Mouse (Mus musculus) CH12.LX (cell line): ENCODE results near the gene Ikzf1. TPM values are rescaled to one million over a fixed set of nuclear protein-coding genes. Genes with fewer than 3 reads are reported as not detected.

Source experiments
- DNase-seq: peaks from one replicate; pipeline ENCODE4 v3.0.0-alpha.2; 2013; ENCODE audit errors: extremely low read depth
- H3K27ac ChIP-seq: 2 replicates; pipeline ENCODE4 v1.5.1; 2012; ENCODE audit warnings: low read depth, mild to moderate bottlenecking, control low read depth, moderate library complexity; ENCODE audit not compliant: insufficient read depth
- H3K27me3 ChIP-seq: replicated peaks from 2 replicates; pipeline ENCODE3; 2012; ENCODE audit warnings: inconsistent platforms
- H3K36me3 ChIP-seq, 2 experiments: replicated peaks in 1 of 2; 2 replicates each; pipeline versions ENCODE3 to v1.6.1; 2012; ENCODE audit warnings: inconsistent platforms in 1 of 2, low read length in 1 of 2, mild to moderate bottlenecking in 1 of 2, mixed read lengths in 1 of 2, moderate library complexity in 1 of 2; ENCODE audit not compliant: control insufficient read depth in 1 of 2, insufficient read depth in 1 of 2
- H3K4me1 ChIP-seq, 2 experiments: 2 replicates each; pipeline ENCODE4 v1.6.1; 2012; ENCODE audit warnings: inconsistent platforms in 1 of 2, moderate library complexity in 1 of 2; ENCODE audit not compliant: insufficient read depth in 2 of 2, control insufficient read depth in 1 of 2
- H3K4me2 ChIP-seq: 2 replicates; pipeline ENCODE4 v1.6.1; 2012; ENCODE audit warnings: low read depth, mild to moderate bottlenecking, control low read depth; ENCODE audit not compliant: poor library complexity, insufficient read depth, severe bottlenecking
- H3K4me3 ChIP-seq, 3 experiments: fragments of 150-350 bp in 1 of 3; sonication (generic) in 1 of 3; replicated peaks in 1 of 3; 2 replicates each; pipeline versions ENCODE3 to v1.5.1; 2011 to 2012; ENCODE audit warnings: low read depth in 2 of 3, low read length in 2 of 3, mild to moderate bottlenecking in 2 of 3, moderate library complexity in 2 of 3, control low read depth in 1 of 3, improper control_type of control experiment in 1 of 3, inconsistent platforms in 1 of 3, mixed read lengths in 1 of 3; ENCODE audit not compliant: poor library complexity in 1 of 3
- H3K79me2 ChIP-seq: replicated peaks from 2 replicates; pipeline ENCODE4 v1.6.1; 2012; ENCODE audit warnings: mild to moderate bottlenecking, moderate library complexity; ENCODE audit not compliant: control insufficient read depth, poor library complexity, insufficient read depth, severe bottlenecking; ENCODE audit errors: extremely low read depth
- H3K9ac ChIP-seq: 2 replicates; pipeline ENCODE4 v1.6.1; 2012; ENCODE audit warnings: low read depth, mild to moderate bottlenecking, control low read depth, moderate library complexity; ENCODE audit not compliant: insufficient read depth
- H3K9me3 ChIP-seq: replicated peaks from 2 replicates; pipeline ENCODE3; 2012; ENCODE audit warnings: low read length, inconsistent platforms, mixed read lengths
- CHD1 ChIP-seq: IDR thresholded peaks from 2 replicates; pipeline ENCODE4 v1.6.1; 2012; ENCODE audit warnings: low read depth, low read length, improper control_type of control experiment, inconsistent platforms
- CHD2 ChIP-seq: IDR thresholded peaks from 2 replicates; pipeline ENCODE4 v1.6.1; 2011; ENCODE audit warnings: low read length, improper control_type of control experiment
- CTCF ChIP-seq, 2 experiments: IDR thresholded peaks in 1 of 2; conservative IDR thresholded peaks in 1 of 2; 2 replicates each; pipeline ENCODE4 v1.5.1; 2011 to 2012; ENCODE audit warnings: low read depth in 2 of 2, low read length in 2 of 2, improper control_type of control experiment in 1 of 2, inconsistent platforms in 1 of 2, mild to moderate bottlenecking in 1 of 2, moderate library complexity in 1 of 2
- E2F4 ChIP-seq: IDR thresholded peaks from 2 replicates; pipeline ENCODE4 v1.6.1; 2011; ENCODE audit warnings: low read depth, low read length, improper control_type of control experiment; ENCODE audit not compliant: insufficient replicate concordance
- HCFC1 ChIP-seq: IDR thresholded peaks from 2 replicates; pipeline ENCODE4 v1.6.1; 2012; ENCODE audit warnings: low read depth, mild to moderate bottlenecking, inconsistent platforms, low read length, improper control_type of control experiment
- IRF4 ChIP-seq: IDR thresholded peaks from 2 replicates; pipeline ENCODE4 v1.6.1; 2014; ENCODE audit warnings: low read depth, mild to moderate bottlenecking, inconsistent platforms, low read length, improper control_type of control experiment
- JUN ChIP-seq: IDR thresholded peaks from 2 replicates; pipeline ENCODE4 v1.6.1; 2011; ENCODE audit warnings: low read depth, mild to moderate bottlenecking, low read length, improper control_type of control experiment, moderate library complexity; ENCODE audit not compliant: insufficient read depth
- JUND ChIP-seq: conservative IDR thresholded peaks from 2 replicates; pipeline ENCODE4 v1.6.1; 2011; ENCODE audit warnings: low read depth, low read length, improper control_type of control experiment
- MAFK ChIP-seq: IDR thresholded peaks from 2 replicates; pipeline ENCODE4 v1.6.1; 2011; ENCODE audit warnings: low read length, improper control_type of control experiment; ENCODE audit not compliant: insufficient replicate concordance
- MAX ChIP-seq: IDR thresholded peaks from 2 replicates; pipeline ENCODE4 v1.6.1; 2011; ENCODE audit warnings: low read length, improper control_type of control experiment
- MXI1 ChIP-seq: IDR thresholded peaks from 2 replicates; pipeline ENCODE4 v1.6.1; 2011; ENCODE audit warnings: mild to moderate bottlenecking, low read depth, low read length, improper control_type of control experiment
- MYC ChIP-seq: IDR thresholded peaks from 2 replicates; pipeline ENCODE4 v1.6.1; 2011; ENCODE audit warnings: low read depth, mild to moderate bottlenecking, improper control_type of control experiment, low read length
- NELFE ChIP-seq: IDR thresholded peaks from 2 replicates; pipeline ENCODE4 v1.6.1; 2011; ENCODE audit warnings: low read depth, low read length, improper control_type of control experiment
- NRF1 ChIP-seq: IDR thresholded peaks from 2 replicates; pipeline ENCODE4 v1.6.1; 2014; ENCODE audit warnings: low read depth, mild to moderate bottlenecking, inconsistent platforms, low read length, improper control_type of control experiment, moderate library complexity
- RAD21 ChIP-seq: IDR thresholded peaks from 2 replicates; pipeline ENCODE4 v1.6.1; 2011; ENCODE audit warnings: low read depth, mild to moderate bottlenecking, low read length, improper control_type of control experiment, moderate library complexity
- RCOR1 ChIP-seq: conservative IDR thresholded peaks from 2 replicates; pipeline ENCODE4 v1.6.1; 2012; ENCODE audit warnings: low read depth, mild to moderate bottlenecking, inconsistent platforms, low read length, improper control_type of control experiment
- SMC3 ChIP-seq: IDR thresholded peaks from 2 replicates; pipeline ENCODE4 v1.6.1; 2011; ENCODE audit warnings: low read depth, low read length, improper control_type of control experiment
- TBP ChIP-seq: conservative IDR thresholded peaks from 2 replicates; pipeline ENCODE4 v1.6.1; 2011; ENCODE audit warnings: low read depth, low read length, improper control_type of control experiment
- UBTF ChIP-seq: IDR thresholded peaks from 2 replicates; pipeline ENCODE4 v1.6.1; 2012; ENCODE audit warnings: low read depth, mild to moderate bottlenecking, inconsistent platforms, low read length, improper control_type of control experiment, moderate library complexity
- USF1 ChIP-seq: IDR thresholded peaks from 2 replicates; pipeline ENCODE4 v1.6.1; 2014; ENCODE audit warnings: low read depth, mild to moderate bottlenecking, inconsistent platforms, low read length, improper control_type of control experiment
- ZC3H11A ChIP-seq: IDR thresholded peaks from 2 replicates; pipeline ENCODE4 v1.6.1; 2012; ENCODE audit warnings: low read depth, mild to moderate bottlenecking, inconsistent platforms, low read length, improper control_type of control experiment
- ZNF384 ChIP-seq: IDR thresholded peaks from 2 replicates; pipeline ENCODE4 v1.6.1; 2012; ENCODE audit warnings: low read depth, low read length, improper control_type of control experiment, inconsistent platforms
- dilution Hi-C: fragments of 300-500 bp; cut with MboI; formaldehyde crosslinking; loops from 2 replicates; pipeline ENCODE4 v1.14.3; 2020; ENCODE audit warnings: low sequenced_read_pairs; ENCODE audit not compliant: extremely low pct_unique_long_range_greater_than_20kb, extremely low pct_ligation_motif_present
- in situ Hi-C: fragments of 300-500 bp; cut with MboI; formaldehyde crosslinking; loops from 3 replicates; pipeline ENCODE4 v1.14.3; 2019; ENCODE audit warnings: low sequenced_read_pairs, low pct_ligation_motif_present, low pct_unique_long_range_greater_than_20kb, mixed read lengths
- polyA plus RNA-seq: library from polyadenylated mRNA; unstranded; fragments of >175 nt; gene quantifications from 2 replicates; pipeline ENCODE4 v1.2.1, GENCODE M21; 2012; ENCODE audit warnings: low read depth; ENCODE audit not compliant: insufficient read length
- total RNA-seq, 2 experiments: library from RNA; depleted of rRNA; stranded (reverse); fragments of 300-350 nt in 1 of 2; fragments of >200 nt in 1 of 2; gene quantifications; 2 replicates each; pipeline ENCODE4 v1.2.3; 2012 to 2014

The Ikzf1 gene
- total and polyA plus RNA-seq, 3 experiments, result 33.1 to 68.7 (median 51.2) TPM

GRCm38 (mm10) chr11:11809404-11810175 is 124.8 kb downstream of the Ikzf1 start:
- TF ChIP-seq ZNF384 (peak; percentile 76), UBTF (no peak), RCOR1 (no peak), MAX (peak; percentile 43; the same call in 1 of the 2 replicates), HCFC1 (no peak), MAFK (0 out of 2 replicates have a peak, but pooled peaks have one; percentile 3), CHD1 (peak; percentile 62; the same call in 1 of the 2 replicates), TBP (0 out of 2 replicates have a peak, but pooled peaks have one; percentile 67), CHD2 (no peak)
- Histone ChIP-seq H3K79me2 (peaks cover 32% of the 10 kb centered on the region), H3K4me2 (peak overlapping the region; percentile 99), H3K27ac (peak overlapping the region; percentile 95), H3K4me3 (peak overlapping the region; percentile 59 to 73 (median 62)), H3K27me3 (no peaks in the 10 kb centered on the region), H3K4me1 (peaks cover 5 to 49% of the 10 kb centered on the region in 2 experiments), H3K9me3 (no peaks in the 10 kb centered on the region), H3K9ac (peak overlapping the region; percentile 44), H3K36me3 (peaks cover 3 to 14% of the 10 kb centered on the region in 2 experiments)
- peak; percentile 56 for DNase-seq
- in situ Hi-C loops, result loop anchor here (5.0 to 25.0 kb wide), 4 partner anchors 163 to 728 kb away; no protein-coding TSS in a partner anchor
- dilution Hi-C loops, result loop anchor here (25.0 kb wide), 1 partner anchor 153 kb away; no protein-coding TSS in a partner anchor

GRCm38 (mm10) chr11:11811906-11812480 is 127.2 kb downstream of the Ikzf1 start:
- H3K27ac ChIP-seq, result no peak overlapping the region
- in situ Hi-C loops, result loop anchor here (5.0 to 25.0 kb wide), 4 partner anchors 160 to 725 kb away; no protein-coding TSS in a partner anchor

More at GRCm38 (mm10) chr11:11811906-11812480, 127.2 kb downstream of the Ikzf1 start:
- Histone ChIP-seq H3K36me3 (no peaks in the 10 kb centered on the region), H3K9ac (peak overlapping the region; percentile 72), H3K4me2 (peak overlapping the region; percentile 90), H3K9me3 (no peaks in the 10 kb centered on the region), H3K4me3 (peak overlapping the region; percentile 30 to 52 (median 31)), H3K27me3 (no peaks in the 10 kb centered on the region), H3K4me1 (peaks cover 2 to 28% of the 10 kb centered on the region in 2 experiments; a peak in 2 of 4 replicates), H3K79me2 (peaks cover 10% of the 10 kb centered on the region)
- no peak; the same call in 1 of the 2 replicates for TF ChIP-seq JUND
- no peak; the same call in 1 of the 2 replicates for TF ChIP-seq NRF1
- TF ChIP-seq RAD21, result peak; percentile 95
- TF ChIP-seq JUN, result no peak
- peak; percentile 91 to 99 for TF ChIP-seq CTCF (conservative IDR thresholded peaks at IDR 0.05 in 1 of 2, IDR thresholded peaks at IDR 0.05 in 1 of 2; ENCODE audit: low read depth in 2 of 2, low read length in 2 of 2)
- no peak for TF ChIP-seq MXI1
- no peak for TF ChIP-seq USF1
- TF ChIP-seq UBTF, result no peak
- TF ChIP-seq CHD1, result no peak
- peak; percentile 37; the same call in 1 of the 2 replicates for TF ChIP-seq NELFE
- no peak for TF ChIP-seq E2F4
- peak; percentile 95 for TF ChIP-seq ZC3H11A
- peak; percentile 63; the same call in 1 of the 2 replicates for TF ChIP-seq MYC
- TF ChIP-seq IRF4, result peak; percentile 19; the same call in 1 of the 2 replicates
- TF ChIP-seq SMC3, result peak; percentile 99
- DNase-seq, result peak; percentile 93
- dilution Hi-C loops, result loop anchor here (25.0 kb wide), 1 partner anchor 150 kb away; no protein-coding TSS in a partner anchor
